Mouse (Mus musculus) T-helper 2 cell (primary cell): Measurements from ENCODE around the gene Actl6b.

Experiments used
- in situ Hi-C: fragments of 300-600 bp; cut with MboI, MseI; formaldehyde crosslinking; loops from one replicate; pipeline ENCODE4 v1.15.1; 2025; ENCODE audit warnings: high pct_unique_total_duplicates

Actl6b gene

DNA sequence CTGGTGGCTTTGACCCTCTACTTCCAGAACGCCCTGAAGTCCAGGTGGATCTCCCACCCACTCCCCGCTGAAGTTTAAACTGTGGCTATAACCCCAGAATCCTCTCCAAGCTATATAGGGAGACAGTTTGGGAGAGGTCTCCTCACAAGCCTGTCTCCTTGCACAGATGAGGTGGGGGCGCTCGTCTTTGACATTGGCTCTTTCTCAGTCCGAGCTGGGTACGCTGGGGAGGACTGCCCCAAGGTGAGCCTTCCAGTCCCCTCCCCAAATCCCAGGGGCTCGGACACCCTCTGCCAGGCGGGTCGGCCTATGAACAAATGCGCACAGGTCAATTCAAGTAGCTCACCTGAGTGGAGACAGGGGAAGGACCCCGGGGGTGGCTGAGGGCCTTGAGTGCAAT is 581 bp downstream of the Actl6b start:
- in situ Hi-C loops, result no loop called here

GRCm38 (mm10) chr5:137561556-137561955 is 8.2 kb downstream of the Actl6b start:
- in situ Hi-C loops, result no loop called here

- in situ Hi-C loops, result no loop called here
Measured at GRCm38 (mm10) chr5:137562965-137563364, 9.6 kb downstream of the Actl6b start.

DNA sequence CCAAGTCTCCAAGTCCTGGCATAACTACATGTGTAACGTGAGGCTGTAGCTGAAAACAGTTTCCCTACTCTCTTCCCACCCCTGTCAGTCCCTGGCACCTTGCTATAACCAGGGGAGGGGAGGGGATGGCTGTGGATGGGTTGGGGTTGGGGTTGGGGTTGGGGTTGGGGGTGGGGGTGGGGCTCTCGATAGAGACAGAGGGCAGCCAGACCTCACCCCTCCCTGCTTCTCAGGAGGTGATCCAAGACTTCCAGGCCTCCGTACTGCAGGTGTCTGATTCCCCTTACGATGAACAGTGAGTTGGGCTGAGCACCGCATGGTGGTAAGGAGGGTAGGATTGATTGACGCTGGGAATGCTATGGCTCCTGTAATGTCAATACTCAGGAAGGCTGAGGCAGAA is 12.4 kb downstream of the Actl6b start:
- in situ Hi-C loops, result no loop called here

GRCm38 (mm10) chr5:137566416-137566815 is 13.1 kb downstream of the Actl6b start:
- in situ Hi-C loops, result no loop called here

GRCm38 (mm10) chr5:137568223-137568798 is 15.0 kb downstream of the Actl6b start:
- in situ Hi-C loops, result no loop called here

- in situ Hi-C loops, result no loop called here
Measured at GRCm38 (mm10) chr5:137569031-137569430, 15.7 kb downstream of the Actl6b start.

DNA sequence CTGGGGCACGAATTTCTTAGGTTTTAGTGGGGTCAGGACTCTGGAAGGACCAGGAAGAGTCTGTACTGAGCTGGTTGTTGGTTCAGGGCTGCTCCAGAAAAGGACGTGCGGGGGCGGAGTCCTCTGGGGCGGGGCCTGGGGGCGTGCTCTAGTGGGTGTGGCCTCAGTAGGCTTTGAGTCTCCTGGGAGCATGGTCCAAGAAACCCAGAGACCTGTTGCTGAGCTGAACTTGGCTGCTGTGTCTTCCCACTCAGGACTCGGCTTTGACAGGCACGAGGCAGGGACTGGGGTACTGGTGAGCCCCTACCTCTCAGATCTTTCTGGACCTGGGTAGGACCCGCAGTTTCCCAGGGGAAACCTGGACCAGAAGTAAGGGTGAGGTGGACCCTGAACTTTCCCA is 16.3 kb downstream of the Actl6b start, which contains the start of gene Tfr2:
Gene Tfr2, plus strand, starts transcription at position 176 of the 400 bp plus-strand sequence.
- in situ Hi-C loops, result no loop called here

DNA sequence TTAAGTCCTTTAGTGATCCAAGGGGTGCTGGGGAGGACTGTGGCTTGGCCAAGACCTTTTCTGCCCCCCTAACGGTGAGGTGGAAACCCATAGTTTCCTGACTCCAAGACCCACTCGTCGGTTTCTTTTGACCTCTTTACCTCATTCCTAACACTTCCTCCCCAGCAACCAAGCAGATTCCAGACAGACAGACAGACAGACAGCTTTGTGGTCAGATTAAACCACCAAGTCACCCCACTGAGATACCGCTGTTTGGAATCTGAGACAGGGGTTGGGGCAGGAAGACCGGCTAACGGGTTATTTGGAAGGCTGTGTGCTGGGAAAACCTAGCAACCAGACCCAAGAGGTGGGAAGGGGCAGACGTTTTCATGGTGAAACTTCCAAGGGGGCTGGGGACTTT is 16.9 kb downstream of the Actl6b start:
- in situ Hi-C loops, result no loop called here

GRCm38 (mm10) chr5:137570691-137571586 is 17.6 kb downstream of the Actl6b start:
- in situ Hi-C loops, result no loop called here

DNA sequence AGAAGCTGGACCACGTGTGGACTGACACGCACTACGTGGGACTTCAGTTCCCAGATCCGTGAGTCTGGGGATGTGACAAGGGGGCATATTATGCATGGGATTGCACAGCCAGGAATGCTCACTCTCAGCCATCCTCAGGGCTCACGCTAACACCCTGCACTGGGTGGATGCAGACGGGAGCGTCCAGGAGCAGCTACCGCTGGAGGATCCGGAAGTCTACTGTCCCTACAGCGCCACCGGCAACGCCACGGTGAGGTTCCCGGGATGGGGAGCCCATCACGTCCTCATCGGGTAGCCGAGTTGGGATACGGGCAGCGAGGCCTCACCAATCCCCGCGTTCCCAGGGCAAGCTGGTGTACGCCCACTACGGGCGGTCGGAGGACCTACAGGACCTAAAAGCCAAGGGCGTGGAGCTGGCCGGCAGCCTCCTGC is 21.2 kb downstream of the Actl6b start:
- in situ Hi-C loops, result no loop called here

- in situ Hi-C loops, result no loop called here
Measured at GRCm38 (mm10) chr5:137580246-137580645, 26.9 kb downstream of the Actl6b start.

DNA sequence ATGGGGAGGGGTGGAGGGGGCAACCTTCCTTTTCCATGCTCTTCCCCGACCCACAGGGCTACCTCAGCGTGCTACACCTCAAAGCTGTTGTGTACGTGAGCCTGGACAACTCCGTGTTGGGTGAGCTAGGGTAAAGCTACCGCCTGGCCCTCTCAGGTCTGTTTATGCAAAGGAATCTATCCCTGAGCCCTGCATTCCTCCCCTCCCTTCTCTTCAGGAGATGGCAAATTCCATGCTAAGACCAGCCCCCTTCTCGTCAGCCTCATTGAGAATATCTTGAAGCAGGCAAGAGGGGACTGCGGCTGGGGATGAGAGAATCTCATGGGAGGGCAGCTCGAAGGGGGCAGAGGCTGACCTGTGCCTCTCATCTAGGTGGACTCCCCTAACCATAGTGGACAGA is 29.4 kb downstream of the Actl6b start:
- in situ Hi-C loops, result no loop called here

DNA sequence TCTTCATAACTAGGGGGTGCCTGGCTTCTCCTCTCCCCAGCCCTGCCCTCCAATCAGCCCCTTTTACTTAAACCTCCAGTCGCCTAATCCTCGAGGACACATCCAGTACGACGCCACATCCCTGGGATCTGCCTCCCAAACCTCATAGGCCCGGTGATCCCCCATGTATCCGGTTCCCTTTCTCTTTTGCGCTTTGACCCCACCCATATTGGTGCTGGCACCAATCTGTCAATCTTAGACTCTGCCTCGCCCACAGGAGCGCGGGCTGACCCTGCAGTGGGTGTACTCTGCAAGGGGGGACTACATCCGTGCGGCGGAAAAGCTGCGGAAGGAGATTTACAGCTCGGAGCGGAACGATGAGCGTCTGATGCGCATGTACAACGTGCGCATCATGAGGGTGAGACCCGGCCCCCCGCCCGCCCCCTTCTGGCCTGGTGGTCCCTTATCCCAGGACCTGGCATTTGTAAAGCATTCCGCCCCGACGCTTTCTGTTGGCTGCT is 30.4 kb downstream of the Actl6b start:
- in situ Hi-C loops, result no loop called here

- in situ Hi-C loops, result no loop called here
Measured at GRCm38 (mm10) chr5:137584976-137585375, 31.7 kb downstream of the Actl6b start.

- in situ Hi-C loops, result loop anchor here (10.0 kb wide), 1 partner anchor 86 kb away; the partner anchor contains the start of gene Pop7
Measured at GRCm38 (mm10) chr5:137590507-137590906, 37.2 kb downstream of the Actl6b start.

- in situ Hi-C loops, result loop anchor here (5.0 to 10.0 kb wide), 2 partner anchors 64 to 91 kb away; partner anchors contain the start of genes Epo, Gnb2 and Pop7
Measured at GRCm38 (mm10) chr5:137595921-137596320, 42.6 kb downstream of the Actl6b start.

- in situ Hi-C loops, result loop anchor here (5.0 to 10.0 kb wide), 2 partner anchors 64 to 92 kb away; partner anchors contain the start of genes Epo, Gnb2 and Pop7
Measured at GRCm38 (mm10) chr5:137596601-137597261, 43.4 kb downstream of the Actl6b start.

DNA sequence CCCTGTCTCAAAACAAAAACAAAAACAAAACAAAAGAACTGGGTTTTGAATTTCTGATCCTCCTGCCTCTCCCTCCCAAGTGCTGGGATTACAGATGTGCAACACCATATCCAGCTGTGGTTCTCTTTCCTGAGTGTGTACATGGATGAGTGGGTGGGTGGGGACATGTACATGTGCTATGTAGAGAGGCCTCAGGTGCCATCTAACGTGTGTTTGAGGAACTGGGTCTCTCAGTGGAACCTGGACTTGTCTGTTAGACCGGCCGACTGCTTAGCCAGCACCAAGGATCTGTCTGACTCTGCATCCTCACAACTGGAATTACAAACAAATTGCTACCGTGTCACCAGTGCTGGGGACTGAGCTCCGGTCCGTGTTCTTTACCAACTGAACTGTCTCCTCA is 44.3 kb downstream of the Actl6b start:
- in situ Hi-C loops, result loop anchor here (5.0 to 10.0 kb wide), 2 partner anchors 65 to 93 kb away; partner anchors contain the start of genes Epo, Gnb2 and Pop7

- in situ Hi-C loops, result loop anchor here (5.0 to 10.0 kb wide), 2 partner anchors 66 to 93 kb away; partner anchors contain the start of genes Epo, Gnb2 and Pop7
Measured at GRCm38 (mm10) chr5:137598100-137598826, 44.9 kb downstream of the Actl6b start.

- in situ Hi-C loops, result loop anchor here (5.0 to 10.0 kb wide), 2 partner anchors 67 to 95 kb away; partner anchors contain the start of genes Epo, Gnb2 and Pop7
Measured at GRCm38 (mm10) chr5:137599600-137599999, 46.3 kb downstream of the Actl6b start.
